Mouse (Mus musculus): ENCODE measurements around the gene Coro2b. TPM values are rescaled to one million over a fixed set of nuclear protein-coding genes. Genes with fewer than 3 reads are reported as not detected.

The Coro2b gene
- polyA plus RNA-seq, 1 experiment = 6.1 TPM

GRCm38 (mm10) chr9:62549809-62550208, 13.0 kb upstream of the Coro2b start:
- no peak overlapping the region for H3K4me3 ChIP-seq (ENCODE audit: insufficient read depth, low read depth, low read length)
- no peak overlapping the region for H3K27ac ChIP-seq (replicated peaks; ENCODE audit: low read depth, low read length)
- H3K4me1 ChIP-seq (ENCODE audit: control insufficient read depth, insufficient read depth, insufficient read length, low read length) = no peaks in the 10 kb centered on the region

- Histone ChIP-seq H3K27ac (replicated peaks; ENCODE audit: low read depth, low read length) (no peak overlapping the region), H3K4me1 (ENCODE audit: control insufficient read depth, insufficient read depth, insufficient read length, low read length) (no peaks in the 10 kb centered on the region), H3K4me3 (ENCODE audit: insufficient read depth, low read depth, low read length) (no peak overlapping the region)
Measured at GRCm38 (mm10) chr9:62547476-62547875, 10.6 kb upstream of the Coro2b start.

- no peak overlapping the region for H3K27ac ChIP-seq (replicated peaks; ENCODE audit: low read depth, low read length)
Measured at GRCm38 (mm10) chr9:62544856-62545255, 8.0 kb upstream of the Coro2b start.

GRCm38 (mm10) chr9:62543878-62544277, 7.0 kb upstream of the Coro2b start:
- H3K4me1 ChIP-seq (ENCODE audit: control insufficient read depth, insufficient read depth, insufficient read length, low read length) = no peaks in the 10 kb centered on the region
- no peak overlapping the region for H3K27ac ChIP-seq (replicated peaks; ENCODE audit: low read depth, low read length)
- no peak overlapping the region for H3K4me3 ChIP-seq (ENCODE audit: insufficient read depth, low read depth, low read length)

More at GRCm38 (mm10) chr9:62544856-62545255, 8.0 kb upstream of the Coro2b start:
- H3K4me3 ChIP-seq (ENCODE audit: insufficient read depth, low read depth, low read length) = no peak overlapping the region
- no peaks in the 10 kb centered on the region for H3K4me1 ChIP-seq (ENCODE audit: control insufficient read depth, insufficient read depth, insufficient read length, low read length)

- Histone ChIP-seq H3K27ac (replicated peaks; ENCODE audit: low read depth, low read length) (no peak overlapping the region), H3K4me3 (ENCODE audit: insufficient read depth, low read depth, low read length) (no peak overlapping the region), H3K4me1 (ENCODE audit: control insufficient read depth, insufficient read depth, insufficient read length, low read length) (no peaks in the 10 kb centered on the region)
Measured at GRCm38 (mm10) chr9:62541606-62542005, 4.8 kb upstream of the Coro2b start.

GRCm38 (mm10) chr9:62541182-62541581, 4.3 kb upstream of the Coro2b start:
- H3K27ac ChIP-seq (replicated peaks; ENCODE audit: low read depth, low read length) = no peak overlapping the region
- H3K4me1 ChIP-seq (ENCODE audit: control insufficient read depth, insufficient read depth, insufficient read length, low read length) = no peaks in the 10 kb centered on the region
- H3K4me3 ChIP-seq (ENCODE audit: insufficient read depth, low read depth, low read length) = no peak overlapping the region

- H3K27ac ChIP-seq (replicated peaks; ENCODE audit: low read depth, low read length) = no peak overlapping the region
- H3K4me1 ChIP-seq (ENCODE audit: control insufficient read depth, insufficient read depth, insufficient read length, low read length) = no peaks in the 10 kb centered on the region
- H3K4me3 ChIP-seq (ENCODE audit: insufficient read depth, low read depth, low read length) = no peak overlapping the region
Measured at GRCm38 (mm10) chr9:62540736-62541135, 3.9 kb upstream of the Coro2b start.

GRCm38 (mm10) chr9:62540166-62540565, 3.3 kb upstream of the Coro2b start:
- H3K27ac ChIP-seq (replicated peaks; ENCODE audit: low read depth, low read length) = no peak overlapping the region
- no peak overlapping the region for H3K4me3 ChIP-seq (ENCODE audit: insufficient read depth, low read depth, low read length)
- no peaks in the 10 kb centered on the region for H3K4me1 ChIP-seq (ENCODE audit: control insufficient read depth, insufficient read depth, insufficient read length, low read length)

- Histone ChIP-seq H3K4me3 (ENCODE audit: insufficient read depth, low read depth, low read length) (no peak overlapping the region), H3K4me1 (ENCODE audit: control insufficient read depth, insufficient read depth, insufficient read length, low read length) (peaks cover under 1% of the 10 kb centered on the region; the same call in 1 of the 2 replicates), H3K27ac (replicated peaks; ENCODE audit: low read depth, low read length) (no peak overlapping the region)
Measured at GRCm38 (mm10) chr9:62539251-62539711, 2.4 kb upstream of the Coro2b start.

GRCm38 (mm10) chr9:62537941-62538340, 1.1 kb upstream of the Coro2b start:
- H3K4me1 ChIP-seq (ENCODE audit: control insufficient read depth, insufficient read depth, insufficient read length, low read length) = peaks cover 12% of the 10 kb centered on the region
- no peak overlapping the region for H3K4me3 ChIP-seq (ENCODE audit: insufficient read depth, low read depth, low read length)
- H3K27ac ChIP-seq (replicated peaks; ENCODE audit: low read depth, low read length) = no peak overlapping the region

GRCm38 (mm10) chr9:62536119-62536654, 657 bp downstream of the Coro2b start:
- peak overlapping the region; percentile 86 for H3K27ac ChIP-seq (replicated peaks; ENCODE audit: low read depth, low read length)
- peak overlapping the region; percentile 84 for H3K4me3 ChIP-seq (ENCODE audit: insufficient read depth, low read depth, low read length)
- peaks cover 23% of the 10 kb centered on the region for H3K4me1 ChIP-seq (ENCODE audit: control insufficient read depth, insufficient read depth, insufficient read length, low read length)

- peak overlapping the region; percentile 84 for H3K4me3 ChIP-seq (ENCODE audit: insufficient read depth, low read depth, low read length)
- peak overlapping the region; percentile 86 for H3K27ac ChIP-seq (replicated peaks; ENCODE audit: low read depth, low read length)
Measured at GRCm38 (mm10) chr9:62535566-62535965, 1.3 kb downstream of the Coro2b start.

GRCm38 (mm10) chr9:62534691-62535090, 2.2 kb downstream of the Coro2b start:
- Histone ChIP-seq H3K27ac (replicated peaks; ENCODE audit: low read depth, low read length) (no peak overlapping the region), H3K4me1 (ENCODE audit: control insufficient read depth, insufficient read depth, insufficient read length, low read length) (peaks cover 29% of the 10 kb centered on the region), H3K4me3 (ENCODE audit: insufficient read depth, low read depth, low read length) (peak overlapping the region; percentile 84; the same call in 1 of the 2 replicates)

More at GRCm38 (mm10) chr9:62535566-62535965, 1.3 kb downstream of the Coro2b start:
- peaks cover 24% of the 10 kb centered on the region for H3K4me1 ChIP-seq (ENCODE audit: control insufficient read depth, insufficient read depth, insufficient read length, low read length)

- Histone ChIP-seq H3K4me1 (ENCODE audit: control insufficient read depth, insufficient read depth, insufficient read length, low read length) (peaks cover 29% of the 10 kb centered on the region), H3K4me3 (ENCODE audit: insufficient read depth, low read depth, low read length) (no peak overlapping the region), H3K27ac (replicated peaks; ENCODE audit: low read depth, low read length) (0 out of 2 replicates have a peak overlapping the region, but pooled peaks have one; percentile 5)
Measured at GRCm38 (mm10) chr9:62534158-62534557, 2.7 kb downstream of the Coro2b start.

GRCm38 (mm10) chr9:62532876-62533275, 4.0 kb downstream of the Coro2b start:
- Histone ChIP-seq H3K4me3 (ENCODE audit: insufficient read depth, low read depth, low read length) (no peak overlapping the region), H3K27ac (replicated peaks; ENCODE audit: low read depth, low read length) (0 out of 2 replicates have a peak overlapping the region, but pooled peaks have one; percentile 2), H3K4me1 (ENCODE audit: control insufficient read depth, insufficient read depth, insufficient read length, low read length) (peaks cover 29% of the 10 kb centered on the region)
